Mouse (Mus musculus): ENCODE measurements around the gene Mrtfb. TPM values are rescaled to one million over a fixed set of nuclear protein-coding genes. Genes with fewer than 3 reads are reported as not detected.

Mrtfb gene
- polyA plus RNA-seq, 1 experiment from 2014 or later = 22.5 TPM

DNA sequence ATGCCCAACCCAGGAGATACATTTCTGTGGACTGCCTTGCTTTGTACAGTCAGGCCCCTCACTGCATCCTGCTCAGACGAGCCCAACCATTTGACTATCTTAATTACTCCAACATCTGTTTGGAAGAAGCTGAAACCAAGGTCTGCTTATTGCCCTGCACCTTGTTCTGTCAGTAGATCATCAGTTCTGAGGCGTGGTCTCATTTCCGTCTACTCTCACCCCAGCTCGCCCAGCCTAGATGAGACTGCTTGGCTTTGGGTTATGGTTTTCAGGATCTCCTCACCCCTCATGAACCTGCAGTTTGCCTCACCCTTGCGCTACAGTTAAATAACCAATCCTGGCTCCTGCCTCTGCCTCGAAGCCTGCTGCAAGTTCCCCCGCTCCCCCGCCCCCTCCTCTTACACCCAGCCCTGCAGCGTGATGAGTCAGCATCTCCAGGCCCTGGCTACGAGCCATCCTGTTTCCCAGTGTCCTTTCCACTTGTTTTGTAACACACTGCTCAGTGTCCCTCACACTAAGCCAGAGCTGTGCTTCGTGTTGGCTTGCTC is 115.5 kb downstream of the Mrtfb start:
- peak; percentile 64; the same call in 1 of the 2 replicates for ATAC-seq (ENCODE audit: insufficient read depth, low FRiP score, low read depth)
- H3K9ac ChIP-seq = no peak overlapping the region

GRCm38 (mm10) chr16:13372899-13373533 is 116.7 kb downstream of the Mrtfb start:
- H3K4me1 ChIP-seq = peaks cover 6% of the 10 kb centered on the region; the same call in 1 of the 2 replicates
- H3K27ac ChIP-seq = no peak overlapping the region
- H3K9me3 ChIP-seq = no peaks in the 10 kb centered on the region
- no peaks in the 10 kb centered on the region for H3K27me3 ChIP-seq (replicated peaks)
- H3K9ac ChIP-seq = no peak overlapping the region
- no peak for ATAC-seq (ENCODE audit: insufficient read depth, low FRiP score, low read depth)
- H3K4me3 ChIP-seq (replicated peaks) = no peak overlapping the region
- H3K4me2 ChIP-seq = no peak overlapping the region
- WGBS = 77% methylated on average over 8 of the region's 8 CpGs
- H3K36me3 ChIP-seq = peaks cover 4% of the 10 kb centered on the region; the same call in 1 of the 2 replicates

More for the DNA sequence above, 115.5 kb downstream of the Mrtfb start:
- 17% methylated on average over 11 of the region's 11 CpGs for WGBS
- Histone ChIP-seq H3K4me3 (replicated peaks) (no peak overlapping the region), H3K27ac (0 out of 2 replicates have a peak overlapping the region, but pooled peaks have one; percentile 44), H3K27me3 (replicated peaks) (no peaks in the 10 kb centered on the region), H3K4me1 (peaks cover 8% of the 10 kb centered on the region; the same call in 1 of the 2 replicates), H3K36me3 (peaks cover 4% of the 10 kb centered on the region; the same call in 1 of the 2 replicates), H3K9me3 (no peaks in the 10 kb centered on the region), H3K4me2 (0 out of 2 replicates have a peak overlapping the region, but pooled peaks have one; percentile 19)

DNA sequence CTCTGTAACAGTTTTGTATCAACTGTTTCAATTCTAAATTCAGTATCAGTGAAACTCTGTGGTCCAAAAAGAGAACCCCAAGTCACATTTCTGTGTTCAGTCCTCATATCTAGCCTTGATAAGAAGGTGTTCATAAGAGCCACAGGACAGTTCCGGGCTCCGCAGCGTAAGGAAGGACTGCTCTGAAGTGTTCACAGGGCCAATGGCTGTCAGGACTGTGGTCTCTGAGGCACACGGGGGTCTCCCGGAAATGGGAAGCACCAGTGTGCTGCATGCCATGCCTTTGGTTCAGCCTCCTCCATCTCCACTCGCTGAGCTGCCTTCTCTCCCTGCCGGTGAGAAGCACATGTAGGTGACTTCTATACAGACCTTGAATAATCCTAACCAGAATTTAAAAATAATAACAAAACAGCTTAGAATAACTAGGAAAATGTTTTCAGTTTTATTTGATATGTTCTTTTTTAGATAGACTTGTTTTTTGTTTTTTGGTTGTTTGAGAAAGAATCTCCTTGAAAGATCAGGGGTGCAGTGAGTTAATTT is 120.7 kb downstream of the Mrtfb start:
- 78% methylated on average over 7 of the region's 7 CpGs for WGBS

GRCm38 (mm10) chr16:13378157-13378556 is 121.9 kb downstream of the Mrtfb start:
- Histone ChIP-seq H3K27ac (no peak overlapping the region), H3K9me3 (no peaks in the 10 kb centered on the region), H3K4me1 (no peaks in the 10 kb centered on the region), H3K27me3 (replicated peaks) (no peaks in the 10 kb centered on the region), H3K36me3 (no peaks in the 10 kb centered on the region), H3K4me2 (no peak overlapping the region), H3K9ac (no peak overlapping the region), H3K4me3 (replicated peaks) (no peak overlapping the region)
- WGBS = 88% methylated on average over 5 of the region's 5 CpGs
- no peak for ATAC-seq (ENCODE audit: insufficient read depth, low FRiP score, low read depth)

More for the DNA sequence above, 120.7 kb downstream of the Mrtfb start:
- 0 out of 2 replicates have a peak, but pooled peaks cover under 1% of the 10 kb centered on the region for H3K4me1 ChIP-seq
- no peak overlapping the region for H3K27ac ChIP-seq
- H3K27me3 ChIP-seq (replicated peaks) = no peaks in the 10 kb centered on the region
- H3K4me3 ChIP-seq (replicated peaks) = no peak overlapping the region
- no peak overlapping the region for H3K4me2 ChIP-seq
- H3K36me3 ChIP-seq = peaks cover 4% of the 10 kb centered on the region; the same call in 1 of the 2 replicates
- no peak overlapping the region for H3K9ac ChIP-seq
- ATAC-seq (ENCODE audit: insufficient read depth, low FRiP score, low read depth) = no peak
- H3K9me3 ChIP-seq = no peaks in the 10 kb centered on the region

GRCm38 (mm10) chr16:13379865-13380264 is 123.6 kb downstream of the Mrtfb start:
- Histone ChIP-seq H3K36me3 (peaks cover 4% of the 10 kb centered on the region; the same call in 1 of the 2 replicates), H3K9ac (no peak overlapping the region), H3K4me1 (no peaks in the 10 kb centered on the region), H3K27ac (no peak overlapping the region), H3K9me3 (no peaks in the 10 kb centered on the region), H3K4me2 (no peak overlapping the region), H3K27me3 (replicated peaks) (no peaks in the 10 kb centered on the region), H3K4me3 (replicated peaks) (no peak overlapping the region)
- ATAC-seq (ENCODE audit: insufficient read depth, low FRiP score, low read depth) = no peak
- 65% methylated on average over 2 of the region's 2 CpGs for WGBS

DNA sequence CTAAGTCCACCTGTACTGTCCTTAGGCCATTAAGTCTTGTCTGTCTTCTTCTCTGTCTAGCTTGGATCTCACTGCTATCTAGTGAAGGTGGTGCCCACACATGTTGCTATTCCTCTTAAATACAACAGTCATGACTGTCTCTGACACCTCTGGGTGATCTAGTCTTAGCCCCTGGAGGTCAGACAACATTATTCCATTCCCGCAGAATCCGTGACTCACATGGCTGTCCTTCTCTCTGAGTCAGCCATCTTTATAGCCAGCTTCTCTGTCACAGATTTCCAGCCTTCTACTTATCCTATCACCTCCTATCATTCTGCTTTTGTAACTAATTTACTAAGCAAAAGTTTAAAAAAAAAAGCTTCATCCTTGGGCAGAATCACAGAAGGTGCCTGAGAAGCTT is 125.5 kb downstream of the Mrtfb start:
- WGBS = 88% methylated on average over 2 of the region's 2 CpGs
- Histone ChIP-seq H3K4me3 (replicated peaks) (no peak overlapping the region), H3K4me1 (no peaks in the 10 kb centered on the region), H3K4me2 (no peak overlapping the region), H3K36me3 (peaks cover 12% of the 10 kb centered on the region; the same call in 1 of the 2 replicates), H3K27me3 (replicated peaks) (no peaks in the 10 kb centered on the region), H3K27ac (no peak overlapping the region), H3K9ac (no peak overlapping the region), H3K9me3 (no peaks in the 10 kb centered on the region)
- ATAC-seq (ENCODE audit: insufficient read depth, low FRiP score, low read depth) = no peak

DNA sequence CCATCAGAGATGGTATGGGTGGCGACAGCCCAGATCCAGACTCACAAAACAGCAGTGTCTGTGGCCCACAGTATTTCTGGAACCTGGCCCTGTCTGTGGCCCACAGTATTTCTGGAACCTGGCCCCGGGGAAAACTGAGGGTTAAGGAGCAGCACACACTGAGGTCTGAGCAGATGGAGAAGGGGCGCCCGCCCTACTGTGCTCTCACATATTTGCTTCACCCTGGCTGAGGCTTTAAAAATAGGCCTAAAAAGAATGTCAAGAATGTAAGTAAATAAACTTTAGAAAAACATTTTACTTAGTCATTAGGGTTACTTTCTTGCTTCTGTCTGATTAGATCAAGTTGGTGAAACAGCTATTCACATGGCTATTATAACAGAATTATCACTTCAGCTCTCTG is 131.0 kb downstream of the Mrtfb start:
- H3K4me2 ChIP-seq = no peak overlapping the region
- H3K27me3 ChIP-seq (replicated peaks) = no peaks in the 10 kb centered on the region
- no peaks in the 10 kb centered on the region for H3K9me3 ChIP-seq
- H3K9ac ChIP-seq = no peak overlapping the region
- H3K27ac ChIP-seq = no peak overlapping the region
- no peak overlapping the region for H3K4me3 ChIP-seq (replicated peaks)
- H3K4me1 ChIP-seq = no peaks in the 10 kb centered on the region
- ATAC-seq (ENCODE audit: insufficient read depth, low FRiP score, low read depth) = no peak
- H3K36me3 ChIP-seq = peaks cover 14% of the 10 kb centered on the region; the same call in 1 of the 2 replicates
- WGBS = 78% methylated on average over 4 of the region's 4 CpGs

DNA sequence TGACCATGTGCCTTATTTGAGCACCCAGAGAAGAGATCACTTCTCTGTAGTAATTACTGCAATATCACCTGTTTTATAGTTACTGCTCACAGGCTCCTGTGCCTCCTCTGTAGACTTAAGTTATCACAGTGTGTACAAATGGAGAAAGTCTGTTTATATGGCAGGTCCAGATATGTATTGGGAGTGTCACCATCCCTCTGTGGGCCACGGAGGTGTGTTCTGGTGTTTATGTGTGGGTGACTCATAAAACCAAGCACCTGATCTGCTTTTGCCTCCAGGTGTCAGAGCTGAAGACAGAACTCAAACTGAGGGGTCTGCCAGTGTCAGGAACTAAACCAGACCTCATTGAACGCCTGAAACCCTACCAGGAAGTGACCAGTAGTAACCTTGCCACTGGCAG is 144.1 kb downstream of the Mrtfb start:
- H3K9ac ChIP-seq = no peak overlapping the region
- no peaks in the 10 kb centered on the region for H3K27me3 ChIP-seq (replicated peaks)
- no peaks in the 10 kb centered on the region for H3K9me3 ChIP-seq
- H3K36me3 ChIP-seq = peaks cover 54% of the 10 kb centered on the region
- WGBS = 58% methylated on average over 2 of the region's 2 CpGs
- no peak for ATAC-seq (ENCODE audit: insufficient read depth, low FRiP score, low read depth)
- no peaks in the 10 kb centered on the region for H3K4me1 ChIP-seq
- no peak overlapping the region for H3K4me3 ChIP-seq (replicated peaks)
- H3K27ac ChIP-seq = no peak overlapping the region
- H3K4me2 ChIP-seq = no peak overlapping the region

- ATAC-seq (ENCODE audit: insufficient read depth, low FRiP score, low read depth) = no peak
- Histone ChIP-seq H3K9me3 (no peaks in the 10 kb centered on the region), H3K9ac (no peak overlapping the region), H3K4me3 (replicated peaks) (no peak overlapping the region), H3K27ac (no peak overlapping the region), H3K4me2 (no peak overlapping the region), H3K4me1 (no peaks in the 10 kb centered on the region), H3K36me3 (peaks cover 54% of the 10 kb centered on the region), H3K27me3 (replicated peaks) (no peaks in the 10 kb centered on the region)
- 71% methylated on average over 5 of the region's 5 CpGs for WGBS
Observed at GRCm38 (mm10) chr16:13401591-13401990, 145.3 kb downstream of the Mrtfb start.

GRCm38 (mm10) chr16:13404656-13405055 is 148.4 kb downstream of the Mrtfb start:
- Histone ChIP-seq H3K9ac (no peak overlapping the region), H3K4me1 (no peaks in the 10 kb centered on the region), H3K27ac (no peak overlapping the region), H3K36me3 (peaks cover 46% of the 10 kb centered on the region), H3K4me3 (replicated peaks) (no peak overlapping the region), H3K27me3 (replicated peaks) (no peaks in the 10 kb centered on the region), H3K4me2 (no peak overlapping the region), H3K9me3 (no peaks in the 10 kb centered on the region)
- ATAC-seq (ENCODE audit: insufficient read depth, low FRiP score, low read depth) = no peak
- 78% methylated on average over 6 of the region's 6 CpGs for WGBS

GRCm38 (mm10) chr16:13405403-13405802 is 149.1 kb downstream of the Mrtfb start:
- peaks cover 41% of the 10 kb centered on the region for H3K36me3 ChIP-seq
- no peak for ATAC-seq (ENCODE audit: insufficient read depth, low FRiP score, low read depth)

DNA sequence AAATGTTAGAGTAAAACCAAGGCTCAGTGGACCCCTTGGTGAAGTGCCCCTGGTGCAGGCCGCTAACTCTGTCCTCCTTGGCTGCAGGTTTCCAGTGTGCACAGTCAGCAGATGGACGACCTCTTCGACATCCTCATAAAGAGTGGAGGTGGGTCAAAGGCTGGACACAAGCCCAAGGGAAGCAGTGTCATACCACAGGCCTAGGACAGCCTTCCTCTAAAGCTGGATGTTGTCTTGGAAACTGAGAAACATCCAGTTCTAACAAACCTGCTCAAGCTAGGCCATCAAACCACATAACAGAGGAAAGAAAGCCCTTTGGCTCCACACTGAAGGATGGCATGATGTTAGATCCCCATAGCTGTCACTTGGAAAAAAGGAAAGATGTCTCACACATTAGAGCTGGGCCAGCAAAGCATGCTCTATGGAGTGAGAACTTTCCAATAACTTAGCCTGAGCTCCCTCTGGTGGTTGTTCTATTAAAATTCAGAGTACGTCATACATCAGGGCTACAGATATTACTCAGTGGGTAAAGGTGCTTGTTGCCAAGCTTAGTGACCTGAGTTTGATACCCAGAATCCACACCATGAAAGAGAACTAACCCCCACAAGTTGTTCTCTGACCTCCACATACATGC is 153.4 kb downstream of the Mrtfb start:
- Histone ChIP-seq H3K4me1 (no peaks in the 10 kb centered on the region), H3K36me3 (peaks cover 49% of the 10 kb centered on the region), H3K4me2 (no peak overlapping the region), H3K4me3 (replicated peaks) (no peak overlapping the region), H3K27me3 (replicated peaks) (no peaks in the 10 kb centered on the region), H3K9ac (no peak overlapping the region), H3K27ac (no peak overlapping the region), H3K9me3 (no peaks in the 10 kb centered on the region)
- WGBS = 76% methylated on average over 4 of the region's 4 CpGs
- ATAC-seq (ENCODE audit: insufficient read depth, low FRiP score, low read depth) = no peak; the same call in 1 of the 2 replicates

More at GRCm38 (mm10) chr16:13405403-13405802, 149.1 kb downstream of the Mrtfb start:
- H3K27ac ChIP-seq = no peak overlapping the region
- no peak overlapping the region for H3K4me3 ChIP-seq (replicated peaks)
- no peak overlapping the region for H3K9ac ChIP-seq
- 94% methylated on average over 2 of the region's 2 CpGs for WGBS
- no peaks in the 10 kb centered on the region for H3K4me1 ChIP-seq
- H3K4me2 ChIP-seq = no peak overlapping the region
- H3K27me3 ChIP-seq (replicated peaks) = no peaks in the 10 kb centered on the region
- H3K9me3 ChIP-seq = no peaks in the 10 kb centered on the region

All from stomach, embryonic 15.5 days (tissue).